Comparison of ENCODE assay signal across 11 mouse cellular contexts in genomic region chr3:129593001-129593400, GRCm38 (mm10).
"Had no signal": no experiment of that assay in that cellular context is flagged by ENCODE, and none has a peak within 500 bp of the region (broad histone marks: within the 10 kb centered on the region; RNA-seq: fewer than 3 reads in every experiment).

No protein-coding gene starts in this region.

- H3K9me3 ChIP-seq: hindbrain, embryonic 13.5 days; liver, embryonic 13.5 days; lung, embryonic 15.5 days; midbrain, embryonic 12.5 days had no signal

- H3K4me3 ChIP-seq: hindbrain, embryonic 13.5 days; liver, embryonic 13.5 days; lung, embryonic 15.5 days; midbrain, embryonic 12.5 days had no signal

- H3K36me3 ChIP-seq: hindbrain, embryonic 13.5 days; liver, embryonic 13.5 days; lung, embryonic 15.5 days; midbrain, embryonic 12.5 days had no signal

- DNase-seq: liver, embryonic 13.5 days; liver, postnatal 0 days; lung, postnatal 14 days; right cerebral cortex, adult 18-20 months; right cerebral cortex, postnatal 25 days; thymus, adult 18-20 months; thymus, postnatal 14 days had no signal

- H3K27ac ChIP-seq: hindbrain, embryonic 13.5 days; hindbrain, postnatal 0 days; liver, embryonic 13.5 days; lung, embryonic 15.5 days; midbrain, embryonic 12.5 days had no signal

- H3K4me2 ChIP-seq: hindbrain, embryonic 13.5 days; liver, embryonic 13.5 days; lung, embryonic 15.5 days; midbrain, embryonic 12.5 days had no signal

- ATAC-seq: hindbrain, postnatal 0 days; liver, postnatal 0 days had no signal

- H3K9ac ChIP-seq: hindbrain, embryonic 13.5 days; liver, embryonic 13.5 days; liver, postnatal 0 days; lung, embryonic 15.5 days; midbrain, embryonic 12.5 days had no signal

- H3K4me1 ChIP-seq: lung, embryonic 15.5 days had no signal

- H3K27me3 ChIP-seq: hindbrain, embryonic 13.5 days; liver, embryonic 13.5 days; lung, embryonic 15.5 days; midbrain, embryonic 12.5 days had no signal
